Mouse (Mus musculus) bone marrow macrophage, adult 2 months (primary cell): ENCODE measurements at regions not wholly inside any gene's neighbourhood (a gene's known extent, or its start where the extent isn't known, plus 50 kb on each side); places are given as distances from the start of the nearest gene placed in this dataset.

ENCODE experiments used
- CTCF ChIP-seq: IDR thresholded peaks from 2 replicates; pipeline ENCODE4 v1.5.1; 2012; ENCODE audit warnings: low read depth, mild to moderate bottlenecking, low read length, moderate library complexity
- POLR2A ChIP-seq: IDR thresholded peaks from 2 replicates; pipeline ENCODE4 v1.6.1; 2012; ENCODE audit warnings: mild to moderate bottlenecking, low read depth, low read length, borderline replicate concordance

DNA sequence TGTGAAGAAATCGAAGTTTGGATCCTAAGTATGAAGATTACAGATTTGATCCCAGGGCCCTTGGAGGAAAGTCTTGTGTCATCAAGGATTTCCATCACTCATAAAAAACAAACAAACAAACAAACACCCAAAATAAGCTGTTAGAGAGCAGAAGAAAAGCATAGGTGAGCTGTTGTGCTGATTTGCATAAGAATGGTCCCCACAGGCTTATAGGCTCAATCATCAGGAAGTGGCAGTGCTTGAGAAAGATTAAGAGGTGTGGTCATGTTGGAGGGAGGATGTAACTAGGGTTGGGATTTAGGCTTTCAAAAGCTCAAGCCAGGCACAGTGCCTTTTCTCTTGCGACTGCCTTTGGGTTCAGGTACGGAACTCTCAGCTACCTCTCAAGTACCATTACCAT, 205.1 kb downstream of the Gm10260 start:
- TF ChIP-seq CTCF (no peak), POLR2A (no peak)
